Mouse (Mus musculus) forebrain, embryonic 11.5 days (tissue): ENCODE results near the gene Mfsd13b. TPM values are rescaled to one million over a fixed set of nuclear protein-coding genes. Genes with fewer than 3 reads are reported as not detected.

Experiments used
- ATAC-seq: fragments of 200-750 bp; cut with Nextera tagmentation; replicated peaks from 2 replicates; pipeline ENCODE4 v1.8.0; 2017; ENCODE audit warnings: moderate TSS enrichment; ENCODE audit not compliant: low FRiP score
- DNase-seq: peaks from one replicate; pipeline ENCODE4 v3.0.0-alpha.2; 2017; ENCODE audit warnings: low spot score
- H3K27ac ChIP-seq: fragments of 300-500 bp; sonication (generic); 2 replicates; pipeline ENCODE4 v1.5.1; 2014; ENCODE audit warnings: low read depth, low read length
- H3K27me3 ChIP-seq: fragments of 300-500 bp; sonication (generic); 2 replicates; pipeline ENCODE4 v1.6.1; 2014; ENCODE audit warnings: mild to moderate bottlenecking, low read length, mixed read lengths; ENCODE audit not compliant: control insufficient read depth, insufficient read depth
- H3K36me3 ChIP-seq: fragments of 300-500 bp; sonication (generic); 2 replicates; pipeline ENCODE4 v1.6.1; 2014; ENCODE audit warnings: mild to moderate bottlenecking, low read length, moderate library complexity, mixed read lengths; ENCODE audit not compliant: control insufficient read depth, insufficient read depth
- H3K4me1 ChIP-seq: fragments of 300-500 bp; sonication (generic); replicated peaks from 2 replicates; pipeline ENCODE4 v1.6.1; 2014; ENCODE audit warnings: low read length, mixed read lengths; ENCODE audit not compliant: control insufficient read depth, insufficient read depth
- H3K4me2 ChIP-seq: fragments of 300-500 bp; sonication (generic); 2 replicates; pipeline ENCODE4 v1.6.1; 2014; ENCODE audit warnings: low read depth, mild to moderate bottlenecking, low read length, moderate library complexity, mixed read lengths; ENCODE audit not compliant: severe bottlenecking
- H3K4me3 ChIP-seq: fragments of 300-500 bp; sonication (generic); 2 replicates; pipeline ENCODE4 v1.5.1; 2014; ENCODE audit warnings: low read depth, low read length
- H3K9ac ChIP-seq: fragments of 300-500 bp; sonication (generic); 2 replicates; pipeline ENCODE4 v1.6.1; 2014; ENCODE audit warnings: low read length
- H3K9me3 ChIP-seq: fragments of 300-500 bp; sonication (generic); 2 replicates; pipeline ENCODE4 v1.6.1; 2016; ENCODE audit warnings: low read length, mixed read lengths; ENCODE audit not compliant: control insufficient read depth
- WGBS: fragments of 180-500 bp; shearing (Covaris S2); extraction: QIAGEN DNeasy Blood & Tissue Kit; methylation state at CpG from one replicate; pipeline ENCODE4 v1.1.7; 2014; 5-methylcytosine and 5-hydroxymethylcytosine counted together
- polyA plus RNA-seq: library from polyadenylated mRNA; unstranded; fragments of >200 nt; fragmentation: Nextera tagmentation; extraction: Ambion mirVana; gene quantifications from 2 replicates; pipeline ENCODE4 v1.2.1, GENCODE M21; 2014

Mfsd13b gene
- polyA plus RNA-seq, 1 experiment from 2014 or later: 0.48 TPM

GRCm38 (mm10) chr7:120974001-120974400, 8.3 kb upstream of the Mfsd13b start:
- no peak overlapping the region for H3K4me3 ChIP-seq
- DNase-seq (no peak), ATAC-seq (no peak)
- no peak overlapping the region for H3K4me2 ChIP-seq
- 0 out of 2 replicates have a peak, but pooled peaks cover 3% of the 10 kb centered on the region for H3K4me1 ChIP-seq
- no peak overlapping the region for H3K9ac ChIP-seq
- H3K9me3 ChIP-seq: no peaks in the 10 kb centered on the region
- H3K27me3 ChIP-seq: no peaks in the 10 kb centered on the region
- no peaks in the 10 kb centered on the region for H3K36me3 ChIP-seq
- WGBS: 93% methylated on average over 3 of the region's 3 CpGs
- H3K27ac ChIP-seq: no peak overlapping the region

GRCm38 (mm10) chr7:120977063-120977462, 5.2 kb upstream of the Mfsd13b start:
- Histone ChIP-seq H3K27me3 (no peaks in the 10 kb centered on the region), H3K9ac (no peak overlapping the region), H3K27ac (no peak overlapping the region), H3K4me2 (no peak overlapping the region), H3K9me3 (no peaks in the 10 kb centered on the region), H3K36me3 (no peaks in the 10 kb centered on the region), H3K4me3 (no peak overlapping the region), H3K4me1 (0 out of 2 replicates have a peak, but pooled peaks cover 5% of the 10 kb centered on the region)
- WGBS: 69% methylated on average over 7 of the region's 7 CpGs
- no peak for ATAC-seq
- no peak for DNase-seq

DNA sequence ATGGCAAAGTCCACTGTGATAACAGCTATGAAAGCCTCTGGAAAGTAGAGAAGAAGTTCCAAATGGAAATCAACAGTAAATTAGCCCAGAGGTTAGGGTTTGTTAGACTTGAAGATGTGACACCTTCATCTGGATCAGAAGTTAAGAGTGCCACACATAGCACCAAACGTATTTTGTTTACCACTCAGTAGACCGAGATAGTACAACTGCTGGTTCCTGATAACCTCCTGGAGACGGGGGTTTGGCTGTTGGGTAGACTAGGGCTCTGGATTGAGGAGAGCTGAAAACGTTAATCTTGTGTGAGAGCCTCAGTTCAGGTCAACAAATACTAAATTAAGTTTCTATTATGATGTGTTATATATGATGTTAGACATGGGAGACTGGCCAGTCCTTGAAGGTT, 2.3 kb upstream of the Mfsd13b start:
- H3K4me1 ChIP-seq: 0 out of 2 replicates have a peak, but pooled peaks cover 5% of the 10 kb centered on the region
- no peak for DNase-seq
- H3K9ac ChIP-seq: no peak overlapping the region
- H3K27me3 ChIP-seq: no peaks in the 10 kb centered on the region
- H3K4me2 ChIP-seq: no peak overlapping the region
- no peak overlapping the region for H3K27ac ChIP-seq
- ATAC-seq: no peak
- no peaks in the 10 kb centered on the region for H3K36me3 ChIP-seq
- H3K4me3 ChIP-seq: no peak overlapping the region
- no peaks in the 10 kb centered on the region for H3K9me3 ChIP-seq
- WGBS: 89% methylated on average over 4 of the region's 4 CpGs

DNA sequence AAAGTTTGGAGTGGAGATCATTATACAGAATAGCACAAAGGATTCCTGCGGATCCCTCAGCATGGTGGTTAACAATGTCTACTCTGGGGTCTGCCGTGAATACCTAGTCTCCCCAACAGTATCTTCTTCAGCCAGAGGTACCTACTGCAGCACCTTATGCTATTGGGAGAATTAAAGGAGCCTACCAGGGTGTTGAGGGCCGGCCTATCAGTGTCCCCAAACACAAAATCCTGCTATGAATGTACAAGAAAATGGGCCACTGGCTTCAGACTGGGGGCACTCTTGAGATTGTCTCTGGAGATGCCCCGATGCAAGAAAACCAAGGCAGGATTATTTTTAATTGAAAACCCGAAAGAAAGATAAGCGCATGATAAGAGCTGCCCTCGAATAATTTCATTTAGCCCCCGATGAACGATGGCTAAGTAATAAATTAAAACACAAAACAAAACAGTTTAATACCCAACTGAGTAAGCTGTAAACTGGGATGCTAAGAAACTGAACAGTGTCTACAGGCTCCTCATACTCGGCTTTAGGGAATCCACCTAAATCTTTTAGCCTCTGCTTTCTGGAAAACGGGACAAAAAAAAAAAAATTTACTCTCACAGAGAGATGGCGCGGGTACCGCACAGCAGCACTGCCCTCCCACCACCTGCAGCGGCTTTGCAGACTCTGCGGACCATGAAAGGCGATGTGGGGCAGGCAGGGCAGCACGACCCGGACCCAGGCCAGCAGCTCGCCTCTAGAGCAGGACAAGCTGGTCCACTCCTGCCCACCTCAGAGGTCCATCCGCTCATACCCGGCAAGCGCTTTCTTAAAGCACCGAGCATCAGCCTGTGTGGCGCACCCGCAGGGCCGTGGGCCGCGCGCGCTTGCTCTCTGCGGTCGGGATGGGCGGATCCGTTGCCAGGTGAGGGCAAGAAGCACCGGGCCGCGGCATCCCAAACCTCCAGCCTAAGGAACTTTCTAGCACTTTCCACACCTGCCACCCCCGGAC, 1.1 kb upstream of the Mfsd13b start:
- WGBS: 3% methylated on average over 39 of the region's 39 CpGs
- H3K9me3 ChIP-seq: no peaks in the 10 kb centered on the region
- peak overlapping the region; percentile 84 for H3K4me3 ChIP-seq
- peak overlapping the region; percentile 86 for H3K9ac ChIP-seq
- DNase-seq (peak; percentile 80), ATAC-seq (peak; percentile 47)
- no peaks in the 10 kb centered on the region for H3K27me3 ChIP-seq
- no peaks in the 10 kb centered on the region for H3K36me3 ChIP-seq
- H3K27ac ChIP-seq: peak overlapping the region; percentile 39
- peak overlapping the region; percentile 88 for H3K4me2 ChIP-seq
- 0 out of 2 replicates have a peak, but pooled peaks cover 3% of the 10 kb centered on the region for H3K4me1 ChIP-seq

GRCm38 (mm10) chr7:120982968-120983367, 659 bp downstream of the Mfsd13b start:
- ATAC-seq (0 out of 2 replicates have a peak, but pooled peaks have one; percentile 6), DNase-seq (no peak)
- Histone ChIP-seq H3K27me3 (no peaks in the 10 kb centered on the region), H3K4me3 (peak overlapping the region; percentile 84), H3K4me1 (0 out of 2 replicates have a peak, but pooled peaks cover 3% of the 10 kb centered on the region), H3K9ac (peak overlapping the region; percentile 84), H3K4me2 (peak overlapping the region; percentile 88), H3K9me3 (no peaks in the 10 kb centered on the region), H3K27ac (no peak overlapping the region), H3K36me3 (no peaks in the 10 kb centered on the region)
- WGBS: 15% methylated on average over 7 of the region's 7 CpGs

DNA sequence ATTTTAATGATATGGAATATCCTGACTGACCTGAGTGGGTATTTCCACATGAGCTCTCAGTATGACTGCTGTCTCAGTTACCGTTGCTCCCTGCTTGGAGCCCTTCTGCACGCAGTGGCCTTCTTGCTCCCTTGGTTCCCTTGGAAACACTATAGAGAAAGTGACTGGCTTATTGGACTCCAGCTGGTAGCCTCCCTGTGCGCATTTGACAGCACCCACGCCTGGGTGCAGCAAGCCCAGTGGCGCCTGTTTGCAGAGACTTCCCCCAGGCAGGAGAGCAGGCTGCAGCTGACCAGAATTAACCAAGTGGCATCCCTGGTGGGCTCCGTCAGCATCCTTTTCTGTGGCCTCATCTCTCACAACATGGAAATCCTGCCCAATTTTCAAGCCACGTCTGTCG, 8.9 kb downstream of the Mfsd13b start:
- Histone ChIP-seq H3K27me3 (no peaks in the 10 kb centered on the region), H3K4me1 (no peaks in the 10 kb centered on the region), H3K9me3 (no peaks in the 10 kb centered on the region; the same call in 1 of the 2 replicates), H3K4me2 (no peak overlapping the region), H3K27ac (no peak overlapping the region), H3K4me3 (no peak overlapping the region), H3K9ac (no peak overlapping the region), H3K36me3 (no peaks in the 10 kb centered on the region)
- DNase-seq (no peak), ATAC-seq (no peak)
- 70% methylated on average over 8 of the region's 8 CpGs for WGBS

DNA sequence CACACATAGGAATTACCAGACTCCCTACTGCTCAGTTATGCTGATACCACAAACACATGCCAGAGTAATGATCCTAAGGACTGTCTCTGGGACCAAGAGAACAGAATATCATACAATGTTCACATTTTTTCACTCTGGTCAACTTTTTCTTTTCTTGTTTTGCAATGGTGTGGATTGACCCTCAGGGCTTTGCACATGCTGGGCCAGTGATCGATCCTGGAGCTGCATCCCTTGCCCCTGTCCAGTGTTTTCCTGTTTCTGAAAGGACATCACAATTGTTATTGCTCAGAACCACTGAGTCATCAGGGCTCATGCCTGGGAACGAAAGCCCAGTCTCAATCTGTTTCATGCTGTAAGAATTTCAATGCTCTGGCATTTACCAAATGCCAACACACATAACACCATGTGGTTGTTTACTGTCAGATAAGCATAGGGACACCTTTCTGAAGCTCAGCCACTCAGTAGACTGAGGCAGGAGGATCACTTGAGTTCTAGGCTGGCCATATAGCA, 16.8 kb downstream of the Mfsd13b start:
- Histone ChIP-seq H3K27me3 (no peaks in the 10 kb centered on the region), H3K4me2 (no peak overlapping the region), H3K36me3 (no peaks in the 10 kb centered on the region), H3K9ac (no peak overlapping the region), H3K4me1 (no peaks in the 10 kb centered on the region), H3K9me3 (no peaks in the 10 kb centered on the region), H3K27ac (no peak overlapping the region), H3K4me3 (no peak overlapping the region)
- ATAC-seq (no peak), DNase-seq (no peak)
- 72% methylated on average over 2 of the region's 2 CpGs for WGBS

GRCm38 (mm10) chr7:121000065-121000822, 17.9 kb downstream of the Mfsd13b start:
- Histone ChIP-seq H3K4me3 (no peak overlapping the region), H3K9ac (no peak overlapping the region), H3K27ac (no peak overlapping the region), H3K4me1 (no peaks in the 10 kb centered on the region), H3K4me2 (no peak overlapping the region), H3K9me3 (no peaks in the 10 kb centered on the region), H3K36me3 (no peaks in the 10 kb centered on the region), H3K27me3 (no peaks in the 10 kb centered on the region)
- 71% methylated on average over 3 of the region's 3 CpGs for WGBS
- ATAC-seq (no peak), DNase-seq (no peak)
